In genomic region chr10:53180751-53181151, GRCm38 (mm10) we compare ENCODE assay signal across 12 mouse cellular contexts.
DNase-seq lines count a peak whose midpoint lies in the region; ATAC-seq and TF ChIP-seq lines count a peak whose summit lies in the region.
"Had no signal": no experiment of that assay in that cellular context is flagged by ENCODE, and none has a peak within 500 bp of the region (broad histone marks: within the 10 kb centered on the region; RNA-seq: fewer than 3 reads in every experiment).

No protein-coding gene starts in this region.

- no peaks in the 10 kb centered on the region for H3K9me3 ChIP-seq in lung, postnatal 0 days (ENCODE audit: low read length)
- no peaks in the 10 kb centered on the region for H3K9me3 ChIP-seq in stomach, embryonic 15.5 days
- H3K9me3 ChIP-seq: hindbrain, embryonic 10.5 days had no signal

- 0 out of 2 replicates have a peak, but pooled peaks cover 3% of the 10 kb centered on the region for H3K4me1 ChIP-seq in lung, postnatal 0 days (ENCODE audit: insufficient read depth, low read depth, low read length)
- H3K4me1 ChIP-seq in lung, adult 2 months (ENCODE audit: control insufficient read depth, insufficient read depth, low read length), result peaks cover 4% of the 10 kb centered on the region; the same call in 1 of the 2 replicates
- H3K4me1 ChIP-seq in stomach, embryonic 15.5 days, result no peaks in the 10 kb centered on the region
- no peaks in the 10 kb centered on the region for H3K4me1 ChIP-seq in thymus, adult 2 months (replicated peaks; ENCODE audit: control insufficient read depth, insufficient read depth, low read length)
- H3K4me1 ChIP-seq: hindbrain, embryonic 10.5 days had no signal

- H3K4me2 ChIP-seq in lung, postnatal 0 days (replicated peaks; ENCODE audit: low read depth, low read length), result peak overlapping the region; percentile 25
- no peak overlapping the region for H3K4me2 ChIP-seq in stomach, embryonic 15.5 days

- no peaks in the 10 kb centered on the region for H3K36me3 ChIP-seq in lung, postnatal 0 days (ENCODE audit: insufficient read depth, low read length)
- H3K36me3 ChIP-seq in stomach, embryonic 15.5 days, result no peaks in the 10 kb centered on the region
- no peaks in the 10 kb centered on the region for H3K36me3 ChIP-seq in thymus, adult 2 months (ENCODE audit: control insufficient read depth, insufficient read depth, low read length)
- H3K36me3 ChIP-seq: hindbrain, embryonic 10.5 days had no signal

- ATAC-seq in lung, postnatal 0 days, result no peak
- ATAC-seq in stomach, embryonic 15.5 days (ENCODE audit: insufficient read depth, low FRiP score, low read depth), result no peak

- intact Hi-C loops in gastrocnemius, adult 2 months (cut with DNase I), result no loop called here
- intact Hi-C loops in left cerebral cortex, postnatal 25 days (cut with DNase I), result no loop called here

- H3K27ac ChIP-seq in gastrocnemius, adult 2 months, result peak overlapping the region; percentile 62
- no peak overlapping the region for H3K27ac ChIP-seq in lung, postnatal 0 days (ENCODE audit: low read length)
- peak overlapping the region; percentile 12; the same call in 1 of the 2 replicates for H3K27ac ChIP-seq in stomach, embryonic 15.5 days
- H3K27ac ChIP-seq in thymus, adult 2 months (ENCODE audit: control insufficient read depth, insufficient read depth, low read length), result no peak overlapping the region
- H3K27ac ChIP-seq: hindbrain, embryonic 10.5 days had no signal

- no peaks in the 10 kb centered on the region for H3K27me3 ChIP-seq in lung, postnatal 0 days (replicated peaks; ENCODE audit: insufficient read depth, low read length)
- H3K27me3 ChIP-seq in stomach, embryonic 15.5 days (replicated peaks), result no peaks in the 10 kb centered on the region
- no peaks in the 10 kb centered on the region for H3K27me3 ChIP-seq in thymus, adult 2 months (ENCODE audit: control insufficient read depth, insufficient read depth, low read length)

- no peak for TF ChIP-seq EP300 in lung, postnatal 0 days (IDR thresholded peaks at IDR 0.05)

- peak; percentile 18 for DNase-seq in gastrocnemius, adult 2 months
- no peak for DNase-seq in gastrocnemius, postnatal 4 days (ENCODE audit: low spot score in 2 of 2)
- peak; percentile 27 for DNase-seq in lung, postnatal 0 days (ENCODE audit: low spot score)
- DNase-seq in lung, adult 2 months, result no peak
- peak; percentile 28 to 77 for DNase-seq in left cerebral cortex, postnatal 25 days (ENCODE audit: low spot score in 2 of 2)
- DNase-seq in thymus, adult 2 months, result no peak
- DNase-seq in adrenal gland, adult 8-10 months, result no peak
- DNase-seq: layer of hippocampus, postnatal 36 days; spleen, adult 18-20 months had no signal

- no peak for TF ChIP-seq POLR2A in lung, adult 2 months (IDR thresholded peaks at IDR 0.05; ENCODE audit: borderline replicate concordance, extremely low read depth, low read depth, low read length)
- TF ChIP-seq POLR2A in thymus, adult 2 months (IDR thresholded peaks at IDR 0.05; ENCODE audit: control insufficient read depth, extremely low read depth, insufficient read depth, low read length, poor library complexity), result no peak

- peak overlapping the region; percentile 51 for H3K4me3 ChIP-seq in gastrocnemius, adult 2 months
- H3K4me3 ChIP-seq in lung, postnatal 0 days (ENCODE audit: low read depth, low read length), result no peak overlapping the region; the same call in 1 of the 2 replicates
- no peak overlapping the region for H3K4me3 ChIP-seq in lung, adult 2 months (replicated peaks; ENCODE audit: extremely low read depth, low read depth, low read length)
- H3K4me3 ChIP-seq in stomach, embryonic 15.5 days (replicated peaks), result no peak overlapping the region
- no peak overlapping the region for H3K4me3 ChIP-seq in thymus, adult 2 months (ENCODE audit: control insufficient read depth, insufficient read depth, low read length)
- H3K4me3 ChIP-seq: erythroblast, embryonic 14.5 days; hindbrain, embryonic 10.5 days had no signal

- 15% methylated on average over 11 of the region's 11 CpGs for WGBS in lung, postnatal 0 days
- 10% methylated on average over 11 of the region's 11 CpGs for WGBS in lung, adult 2 months
- WGBS in stomach, embryonic 15.5 days, result 16% methylated on average over 11 of the region's 11 CpGs
- 8% methylated on average over 11 of the region's 11 CpGs for WGBS in thymus, adult 2 months

- no peak for TF ChIP-seq CTCF in gastrocnemius, adult 2 months (IDR thresholded peaks at IDR 0.05)
- TF ChIP-seq CTCF in lung, postnatal 0 days (IDR thresholded peaks at IDR 0.05), result no peak
- TF ChIP-seq CTCF in lung, adult 2 months (IDR thresholded peaks at IDR 0.05; ENCODE audit: insufficient read depth, low read length), result no peak
- no peak for TF ChIP-seq CTCF in thymus, adult 2 months (IDR thresholded peaks at IDR 0.05; ENCODE audit: borderline replicate concordance, control insufficient read depth, extremely low read depth, insufficient read depth, low read length, poor library complexity)

- no peak overlapping the region for H3K9ac ChIP-seq in lung, postnatal 0 days (replicated peaks; ENCODE audit: low read depth)
- no peak overlapping the region for H3K9ac ChIP-seq in stomach, embryonic 15.5 days

Comparison
In these comparisons a context has a peak if more than half of its experiments do, and no peak if none do; other contexts are left out.
1. DNase-seq: peak in gastrocnemius, adult 2 months (single experiment), lung, postnatal 0 days (single experiment) and left cerebral cortex, postnatal 25 days (2 of 2); none in gastrocnemius, postnatal 4 days (0 of 2), lung, adult 2 months (single experiment), thymus, adult 2 months (single experiment) and adrenal gland, adult 8-10 months (single experiment).
2. H3K27ac ChIP-seq: peak in gastrocnemius, adult 2 months (single experiment) and stomach, embryonic 15.5 days (single experiment); none in lung, postnatal 0 days (single experiment) and thymus, adult 2 months (single experiment).